Mouse (Mus musculus): ENCODE measurements around the gene Slc12a5.

Slc12a5 gene

GRCm38 (mm10) chr2:164960716-164961441 is at the start of gene Slc12a5:
Gene Slc12a5, plus strand, starts transcription at chr2:164960802.
- no peak for DNase-seq (ENCODE audit: low read depth in 2 of 2, low spot score in 2 of 2)

- peak; percentile 88 to 90 for DNase-seq (ENCODE audit: low read depth in 2 of 2, low spot score in 2 of 2)
Observed at GRCm38 (mm10) chr2:164911086-164912048, 49.2 kb upstream of the Slc12a5 start, which contains the start of gene Zfp335. Gene Zfp335, minus strand, starts transcription at chr2:164911757.

GRCm38 (mm10) chr2:164912151-164912550 is 48.5 kb upstream of the Slc12a5 start:
- no peak for DNase-seq (ENCODE audit: low read depth in 2 of 2, low spot score in 2 of 2)

GRCm38 (mm10) chr2:164912749-164913427 is 47.7 kb upstream of the Slc12a5 start:
- DNase-seq (ENCODE audit: low read depth in 2 of 2, low spot score in 2 of 2): no peak

- peak; percentile 59 to 76 for DNase-seq (ENCODE audit: low read depth in 2 of 2, low spot score in 2 of 2)
Observed at GRCm38 (mm10) chr2:164913428-164913786, 47.2 kb upstream of the Slc12a5 start.

- DNase-seq (ENCODE audit: low read depth in 2 of 2, low spot score in 2 of 2): no peak
Observed at GRCm38 (mm10) chr2:164916820-164917219, 43.8 kb upstream of the Slc12a5 start.

GRCm38 (mm10) chr2:164917371-164917770 is 43.2 kb upstream of the Slc12a5 start:
- no peak for DNase-seq (ENCODE audit: low read depth in 2 of 2, low spot score in 2 of 2)

GRCm38 (mm10) chr2:164918325-164918724 is 42.3 kb upstream of the Slc12a5 start:
- peak in 1 of 2 experiments; percentile 52 for DNase-seq (ENCODE audit: low read depth in 2 of 2, low spot score in 2 of 2)

- no peak for DNase-seq (ENCODE audit: low read depth in 2 of 2, low spot score in 2 of 2)
Observed at GRCm38 (mm10) chr2:164921984-164922383, 38.6 kb upstream of the Slc12a5 start.

- DNase-seq (ENCODE audit: low read depth in 2 of 2, low spot score in 2 of 2): no peak
Observed at GRCm38 (mm10) chr2:164923291-164923690, 37.3 kb upstream of the Slc12a5 start.

GRCm38 (mm10) chr2:164924100-164924857 is 36.3 kb upstream of the Slc12a5 start:
- DNase-seq (ENCODE audit: low read depth in 2 of 2, low spot score in 2 of 2): peak; percentile 76 to 86

- DNase-seq (ENCODE audit: low read depth in 2 of 2, low spot score in 2 of 2): no peak
Observed at GRCm38 (mm10) chr2:164930706-164931581, 29.7 kb upstream of the Slc12a5 start.

GRCm38 (mm10) chr2:164933534-164933933 is 27.1 kb upstream of the Slc12a5 start:
- DNase-seq (ENCODE audit: low read depth in 2 of 2, low spot score in 2 of 2): no peak

GRCm38 (mm10) chr2:164935991-164936390 is 24.6 kb upstream of the Slc12a5 start:
- no peak for DNase-seq (ENCODE audit: low read depth in 2 of 2, low spot score in 2 of 2)

- DNase-seq (ENCODE audit: low read depth in 2 of 2, low spot score in 2 of 2): peak; percentile 68 to 69
Observed at GRCm38 (mm10) chr2:164938146-164939091, 22.2 kb upstream of the Slc12a5 start.

- no peak for DNase-seq (ENCODE audit: low read depth in 2 of 2, low spot score in 2 of 2)
Observed at GRCm38 (mm10) chr2:164939106-164939505, 21.5 kb upstream of the Slc12a5 start.

- no peak for DNase-seq (ENCODE audit: low read depth in 2 of 2, low spot score in 2 of 2)
Observed at GRCm38 (mm10) chr2:164940140-164940830, 20.3 kb upstream of the Slc12a5 start, which contains the start of gene Mmp9. Gene Mmp9, plus strand, starts transcription at chr2:164940780.

Data from CD8-positive naive resting alpha-beta T cell, adult 2 months (primary cell).